Mouse (Mus musculus) heart, embryonic 10.5 days (tissue): ENCODE measurements around the gene Tbc1d4. TPM values are rescaled to one million over a fixed set of nuclear protein-coding genes. Genes with fewer than 3 reads are reported as not detected.

Experiments
- DNase-seq: peaks from one replicate; pipeline ENCODE4 v3.0.0-alpha.2; 2017; ENCODE audit warnings: low spot score
- H3K27ac ChIP-seq: fragments of 300-500 bp; sonication (generic); 2 replicates; pipeline ENCODE4 v1.5.1; 2016; ENCODE audit warnings: mild to moderate bottlenecking
- H3K27me3 ChIP-seq: fragments of 300-500 bp; sonication (generic); 2 replicates; pipeline ENCODE4 v1.6.1; 2016; ENCODE audit warnings: mild to moderate bottlenecking; ENCODE audit not compliant: poor library complexity, insufficient read depth, severe bottlenecking
- H3K36me3 ChIP-seq: fragments of 300-500 bp; sonication (generic); 2 replicates; pipeline ENCODE4 v1.6.1; 2016; ENCODE audit warnings: mild to moderate bottlenecking, moderate library complexity
- H3K4me1 ChIP-seq: fragments of 300-500 bp; sonication (generic); 2 replicates; pipeline ENCODE4 v1.6.1; 2016; ENCODE audit warnings: mild to moderate bottlenecking
- H3K4me3 ChIP-seq: fragments of 300-500 bp; sonication (generic); 2 replicates; pipeline ENCODE4 v1.5.1; 2016; ENCODE audit warnings: mild to moderate bottlenecking, moderate library complexity
- H3K9me3 ChIP-seq: fragments of 300-500 bp; sonication (generic); 2 replicates; pipeline ENCODE4 v1.6.1; 2016; ENCODE audit warnings: mild to moderate bottlenecking, moderate library complexity
- WGBS: fragments of 180-500 bp; shearing (Covaris S2); methylation state at CpG from one replicate; pipeline ENCODE4 v1.1.7; 2016; 5-methylcytosine and 5-hydroxymethylcytosine counted together
- polyA plus RNA-seq: library from polyadenylated mRNA; unstranded; fragments of >200 nt; fragmentation: Nextera tagmentation; extraction: Ambion mirVana; gene quantifications from 2 replicates; pipeline ENCODE4 v1.2.1, GENCODE M21; 2016

Tbc1d4 gene
- polyA plus RNA-seq, 1 experiment from 2014 or later: 13.7 TPM

DNA sequence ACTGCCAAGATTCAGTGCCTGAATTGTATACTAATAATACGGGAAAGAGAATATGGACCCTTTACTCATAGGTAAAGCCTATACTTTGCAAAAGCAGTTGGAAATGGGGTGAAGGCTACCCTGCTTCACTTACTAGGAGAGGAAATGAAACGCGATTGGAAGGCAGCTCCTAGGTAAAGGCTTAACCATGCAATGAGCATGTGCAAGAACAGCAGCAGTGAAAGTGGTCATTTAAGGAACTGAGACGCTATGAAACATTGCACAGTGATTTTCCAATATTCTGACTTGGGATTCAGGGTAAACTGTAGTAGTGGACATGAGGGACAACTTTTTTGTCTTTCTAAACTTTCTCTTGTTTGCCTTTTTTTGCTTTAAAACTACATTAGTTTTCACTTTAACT is 140.8 kb downstream of the Tbc1d4 start:
- no peak overlapping the region for H3K27ac ChIP-seq
- no peaks in the 10 kb centered on the region for H3K27me3 ChIP-seq
- H3K4me3 ChIP-seq: no peak overlapping the region
- 83% methylated on average over 4 of the region's 4 CpGs for WGBS
- 0 out of 2 replicates have a peak, but pooled peaks cover 3% of the 10 kb centered on the region for H3K36me3 ChIP-seq
- H3K4me1 ChIP-seq: no peaks in the 10 kb centered on the region
- no peak for DNase-seq
- no peaks in the 10 kb centered on the region for H3K9me3 ChIP-seq

DNA sequence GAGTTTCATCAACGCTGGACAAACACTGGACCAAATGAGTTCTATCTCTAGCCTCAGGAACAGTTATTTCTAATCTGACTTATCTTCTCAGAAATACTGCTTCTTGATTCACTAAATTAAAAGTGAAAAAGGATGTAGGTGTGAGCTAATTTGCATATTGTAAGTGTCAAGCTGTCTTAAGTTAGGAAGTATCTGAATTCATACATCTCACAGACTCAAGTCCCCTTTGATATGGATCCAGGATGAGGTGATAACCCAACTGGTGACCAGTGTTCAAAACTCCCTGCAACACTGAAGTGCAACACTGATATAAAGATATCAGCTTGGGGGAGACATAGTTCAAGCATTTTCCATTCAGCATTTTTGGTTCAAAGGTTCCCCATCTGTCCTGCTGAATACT is 141.5 kb downstream of the Tbc1d4 start:
- DNase-seq: no peak
- no peaks in the 10 kb centered on the region for H3K9me3 ChIP-seq
- 89% methylated on average over 1 of the region's 1 CpGs for WGBS
- H3K27me3 ChIP-seq: no peaks in the 10 kb centered on the region
- H3K4me3 ChIP-seq: no peak overlapping the region
- no peaks in the 10 kb centered on the region for H3K4me1 ChIP-seq
- H3K27ac ChIP-seq: no peak overlapping the region
- H3K36me3 ChIP-seq: peaks cover 6% of the 10 kb centered on the region; the same call in 1 of the 2 replicates

DNA sequence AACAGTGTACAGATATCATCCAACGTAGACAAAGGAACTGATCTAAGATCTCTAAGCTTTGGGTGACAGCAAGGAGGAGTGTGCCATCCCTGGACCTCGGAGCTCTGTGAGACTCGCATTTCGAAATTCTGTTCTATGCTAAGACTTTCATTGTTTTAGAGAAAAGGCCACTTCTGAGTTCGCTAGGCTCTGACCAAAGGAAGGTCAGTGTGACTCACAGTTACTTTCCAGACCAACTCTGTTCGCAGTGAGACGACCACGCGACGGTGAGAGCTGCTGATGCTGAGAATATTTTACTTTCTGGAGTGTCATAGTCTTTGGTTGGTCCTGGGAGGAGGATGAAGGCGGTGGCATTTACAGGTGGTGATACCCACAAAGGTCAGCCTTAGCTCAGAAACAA is 142.5 kb downstream of the Tbc1d4 start:
- no peaks in the 10 kb centered on the region for H3K4me1 ChIP-seq
- 90% methylated on average over 11 of the region's 11 CpGs for WGBS
- peaks cover 6% of the 10 kb centered on the region; the same call in 1 of the 2 replicates for H3K36me3 ChIP-seq
- no peaks in the 10 kb centered on the region for H3K9me3 ChIP-seq
- DNase-seq: no peak
- no peak overlapping the region for H3K4me3 ChIP-seq
- no peaks in the 10 kb centered on the region for H3K27me3 ChIP-seq
- no peak overlapping the region for H3K27ac ChIP-seq

DNA sequence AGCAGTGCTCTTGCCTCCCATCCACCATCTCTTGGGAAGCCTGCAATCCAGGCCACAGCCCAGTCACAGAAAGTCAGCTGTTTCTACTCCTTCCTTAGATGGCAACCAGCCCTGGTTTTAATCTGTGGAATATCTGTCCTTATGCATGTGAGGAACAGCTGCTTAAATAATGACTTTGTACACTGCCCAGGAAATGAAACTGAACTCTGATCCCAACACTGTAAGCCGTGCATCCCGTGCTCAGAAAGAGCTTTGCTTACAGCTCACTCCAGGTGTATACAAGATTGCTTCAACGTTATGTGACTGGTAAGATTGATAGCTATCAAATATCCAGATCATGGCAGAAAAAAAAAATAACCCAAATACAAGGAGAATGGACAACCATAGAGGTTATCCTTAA is 143.1 kb downstream of the Tbc1d4 start:
- no peaks in the 10 kb centered on the region for H3K9me3 ChIP-seq
- WGBS: 91% methylated on average over 3 of the region's 3 CpGs
- H3K4me3 ChIP-seq: no peak overlapping the region
- no peak for DNase-seq
- H3K27me3 ChIP-seq: no peaks in the 10 kb centered on the region
- H3K36me3 ChIP-seq: peaks cover 6% of the 10 kb centered on the region; the same call in 1 of the 2 replicates
- no peak overlapping the region for H3K27ac ChIP-seq
- no peaks in the 10 kb centered on the region for H3K4me1 ChIP-seq

DNA sequence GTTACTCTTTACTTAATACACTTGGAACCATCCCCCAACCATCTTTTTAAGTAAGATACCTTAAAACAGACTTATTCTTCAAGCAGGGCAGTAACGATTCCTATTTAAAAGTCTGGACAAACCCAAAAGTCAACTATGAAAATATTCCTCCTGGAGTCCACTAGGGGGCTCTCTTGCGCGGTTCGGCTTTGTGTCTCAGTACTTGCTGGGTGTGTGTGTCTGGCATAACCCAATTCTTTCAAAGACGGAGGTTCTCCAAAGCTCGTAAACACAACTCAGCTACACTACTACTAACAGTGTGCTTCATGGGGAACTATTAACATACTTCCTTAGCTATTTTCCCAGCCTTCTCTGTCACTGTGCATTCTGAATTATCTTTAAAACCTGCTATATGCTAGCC is 148.2 kb downstream of the Tbc1d4 start:
- DNase-seq: no peak
- no peak overlapping the region for H3K4me3 ChIP-seq
- no peaks in the 10 kb centered on the region for H3K27me3 ChIP-seq
- H3K4me1 ChIP-seq: peaks cover 2% of the 10 kb centered on the region; the same call in 1 of the 2 replicates
- H3K9me3 ChIP-seq: no peaks in the 10 kb centered on the region
- 30% methylated on average over 6 of the region's 6 CpGs for WGBS
- no peak overlapping the region for H3K27ac ChIP-seq
- peaks cover 9% of the 10 kb centered on the region; the same call in 1 of the 2 replicates for H3K36me3 ChIP-seq

DNA sequence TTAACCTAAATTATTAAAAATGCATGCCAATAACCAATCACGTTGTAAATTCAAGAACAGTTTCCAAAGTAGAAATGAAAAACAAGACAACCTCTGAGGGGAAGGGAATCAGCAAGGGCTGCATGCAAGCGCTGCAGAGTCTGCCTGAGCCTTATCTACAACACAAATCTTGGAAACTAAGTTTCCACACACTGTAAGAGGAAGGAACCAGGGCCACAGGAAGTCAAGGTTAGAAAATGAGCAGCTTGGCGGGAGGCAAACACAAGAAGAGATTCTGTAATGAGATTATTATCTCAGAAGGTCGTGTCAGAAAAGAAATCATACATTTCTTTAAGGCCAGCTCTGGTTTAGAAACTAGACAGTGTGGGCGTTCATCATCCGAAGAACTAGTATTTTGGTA is 156.1 kb downstream of the Tbc1d4 start:
- no peak for DNase-seq
- peaks cover 6% of the 10 kb centered on the region; the same call in 1 of the 2 replicates for H3K36me3 ChIP-seq
- no peaks in the 10 kb centered on the region for H3K27me3 ChIP-seq
- H3K27ac ChIP-seq: no peak overlapping the region
- H3K9me3 ChIP-seq: no peaks in the 10 kb centered on the region
- 63% methylated on average over 6 of the region's 6 CpGs for WGBS
- H3K4me3 ChIP-seq: no peak overlapping the region
- peaks cover 10% of the 10 kb centered on the region for H3K4me1 ChIP-seq

DNA sequence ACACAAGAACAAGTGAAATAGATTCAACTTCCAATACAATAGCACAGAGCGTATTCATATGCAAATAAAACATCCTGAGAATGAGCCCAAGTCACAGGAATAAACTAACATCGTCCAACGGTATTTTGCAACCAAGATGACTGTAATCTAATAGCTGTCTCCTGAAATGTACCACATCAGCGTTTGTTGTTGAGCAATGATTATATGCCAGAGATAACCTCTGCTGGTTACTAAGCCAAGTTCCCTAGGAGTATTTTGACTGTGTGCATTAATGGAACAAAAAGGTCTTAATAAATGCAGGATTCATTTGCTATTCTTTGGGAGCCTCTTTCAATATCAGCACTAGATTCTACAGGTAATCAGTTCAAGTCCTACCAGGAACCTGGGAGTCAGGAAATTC is 161.1 kb downstream of the Tbc1d4 start:
- no peak overlapping the region for H3K4me3 ChIP-seq
- H3K4me1 ChIP-seq: peaks cover 8% of the 10 kb centered on the region; the same call in 1 of the 2 replicates
- DNase-seq: no peak
- peaks cover 20% of the 10 kb centered on the region; the same call in 1 of the 2 replicates for H3K36me3 ChIP-seq
- no peaks in the 10 kb centered on the region for H3K27me3 ChIP-seq
- no peaks in the 10 kb centered on the region for H3K9me3 ChIP-seq
- WGBS: 86% methylated on average over 4 of the region's 4 CpGs
- H3K27ac ChIP-seq: no peak overlapping the region

DNA sequence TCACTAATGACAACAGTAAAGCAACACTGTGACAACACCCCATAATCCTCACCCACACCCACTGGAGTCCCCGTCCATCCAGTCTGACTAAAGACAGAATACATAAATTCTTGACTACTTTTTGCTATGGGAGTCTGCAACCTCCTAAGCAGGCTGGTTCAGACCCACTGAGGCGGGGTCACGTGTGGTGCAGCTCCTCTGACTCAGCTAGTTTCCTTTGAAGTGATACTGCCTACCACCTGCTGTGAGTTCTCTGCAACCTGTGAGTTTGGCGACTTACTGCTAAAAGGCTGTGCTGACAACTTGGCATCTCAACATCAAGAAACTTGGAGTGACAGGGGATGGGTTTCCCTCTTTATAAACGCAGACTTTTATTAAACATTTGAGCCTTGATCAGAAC is 163.8 kb downstream of the Tbc1d4 start:
- Histone ChIP-seq H3K4me1 (no peaks in the 10 kb centered on the region), H3K36me3 (peaks cover 16% of the 10 kb centered on the region; the same call in 1 of the 2 replicates), H3K9me3 (no peaks in the 10 kb centered on the region), H3K4me3 (no peak overlapping the region), H3K27ac (no peak overlapping the region), H3K27me3 (no peaks in the 10 kb centered on the region)
- 50% methylated on average over 5 of the region's 5 CpGs for WGBS
- no peak for DNase-seq

DNA sequence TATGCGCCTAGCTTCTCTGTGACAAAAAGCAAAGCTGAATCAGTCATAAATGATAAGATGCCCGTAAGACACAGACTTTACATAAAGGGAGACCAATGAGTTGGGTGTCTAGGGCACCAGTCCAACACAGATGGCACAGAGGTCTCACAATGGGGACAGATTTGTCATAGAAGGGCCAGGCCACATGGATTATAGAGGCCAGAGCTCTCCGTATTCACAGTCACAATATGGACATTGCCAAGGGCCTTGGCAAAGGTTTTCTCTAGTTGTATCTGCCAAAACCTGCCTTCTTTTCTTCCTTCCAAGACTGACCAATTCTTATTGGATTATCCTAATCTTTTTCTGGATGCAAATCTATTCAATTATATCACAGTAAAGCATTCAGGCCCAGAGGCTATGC is 171.1 kb downstream of the Tbc1d4 start:
- Histone ChIP-seq H3K27ac (no peak overlapping the region), H3K27me3 (no peaks in the 10 kb centered on the region), H3K4me1 (no peaks in the 10 kb centered on the region), H3K9me3 (no peaks in the 10 kb centered on the region), H3K4me3 (no peak overlapping the region), H3K36me3 (peaks cover 4% of the 10 kb centered on the region; the same call in 1 of the 2 replicates)
- DNase-seq: no peak
- WGBS: 89% methylated on average over 3 of the region's 3 CpGs

DNA sequence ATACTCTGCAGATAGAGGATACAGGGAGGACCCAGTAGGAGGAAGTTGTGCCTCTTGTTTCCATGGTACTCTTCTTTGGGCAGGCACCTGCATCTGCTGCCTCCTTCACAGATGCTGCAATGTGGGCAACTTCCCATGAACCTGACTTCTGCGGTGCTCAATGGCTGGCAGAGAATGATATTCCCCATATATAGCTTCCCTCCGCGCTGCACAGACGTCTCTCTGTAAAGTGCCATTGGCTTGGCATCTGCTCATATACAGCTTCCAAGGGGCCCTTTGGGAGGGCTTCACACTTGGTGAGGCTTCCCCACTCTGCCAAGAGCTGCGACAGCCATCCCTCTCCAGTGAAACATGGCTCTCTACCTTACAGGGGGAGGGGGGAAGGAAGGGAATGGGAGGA is 178.5 kb downstream of the Tbc1d4 start:
- H3K27me3 ChIP-seq: no peaks in the 10 kb centered on the region
- H3K9me3 ChIP-seq: no peaks in the 10 kb centered on the region
- no peaks in the 10 kb centered on the region for H3K4me1 ChIP-seq
- DNase-seq: no peak
- H3K36me3 ChIP-seq: no peaks in the 10 kb centered on the region
- H3K4me3 ChIP-seq: no peak overlapping the region
- H3K27ac ChIP-seq: no peak overlapping the region
- WGBS: 84% methylated on average over 5 of the region's 5 CpGs

DNA sequence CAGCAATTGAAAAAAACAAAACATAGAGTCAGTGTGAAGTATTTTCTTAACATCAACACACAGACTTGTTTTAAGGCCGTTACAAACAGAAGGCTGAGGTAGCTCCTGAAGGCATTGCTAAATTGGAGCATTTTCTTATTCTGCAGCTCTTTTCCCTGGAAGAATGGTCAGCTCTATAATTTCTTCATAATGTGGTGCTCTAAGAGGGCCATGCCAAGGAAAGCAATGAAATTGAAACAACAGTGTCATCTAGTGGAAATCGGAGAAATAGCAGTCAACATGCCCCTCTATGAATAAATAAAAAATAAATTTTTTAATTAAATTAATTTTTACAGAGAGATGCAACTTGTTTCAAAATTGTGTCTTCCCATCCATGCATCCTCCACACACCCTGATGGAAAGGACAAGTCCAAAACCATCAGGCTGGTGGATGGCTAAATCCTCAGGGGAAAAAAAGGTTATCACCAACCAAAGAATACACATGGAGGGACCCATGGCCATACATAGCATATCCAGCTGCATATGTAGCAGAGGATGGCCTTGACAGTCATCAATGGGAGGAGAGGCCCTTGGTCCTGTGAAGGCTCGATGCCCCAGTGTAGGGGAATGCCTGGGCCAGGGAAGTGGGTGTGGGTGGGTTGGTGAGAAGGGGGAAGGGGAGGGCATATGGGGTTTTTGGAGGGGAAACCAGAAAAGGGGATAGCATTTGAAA is 180.0 kb downstream of the Tbc1d4 start:
- no peak for DNase-seq
- no peak overlapping the region for H3K27ac ChIP-seq
- no peaks in the 10 kb centered on the region for H3K9me3 ChIP-seq
- no peaks in the 10 kb centered on the region for H3K27me3 ChIP-seq
- H3K4me3 ChIP-seq: no peak overlapping the region
- no peaks in the 10 kb centered on the region for H3K4me1 ChIP-seq
- no peaks in the 10 kb centered on the region for H3K36me3 ChIP-seq
- WGBS: 39% methylated on average over 3 of the region's 3 CpGs

DNA sequence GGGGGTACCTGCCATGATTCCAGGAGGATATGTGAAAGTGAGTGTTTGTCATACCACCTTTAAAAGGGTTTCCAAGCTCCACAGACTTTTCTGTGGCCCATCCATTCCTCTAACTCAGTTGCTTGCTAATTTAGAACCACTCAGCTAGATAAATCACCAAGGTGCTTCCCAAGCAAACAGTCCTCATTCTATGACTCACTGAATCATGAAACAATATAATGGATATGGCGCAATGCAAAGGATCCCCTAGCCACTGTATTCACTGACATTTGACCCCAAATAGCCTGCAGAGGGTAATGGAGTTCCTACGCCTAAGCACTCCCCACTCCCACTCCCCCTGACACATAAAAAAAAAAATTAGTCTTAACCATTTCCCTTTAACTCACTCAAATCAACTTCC is 191.3 kb downstream of the Tbc1d4 start:
- H3K4me1 ChIP-seq: no peaks in the 10 kb centered on the region
- WGBS: 81% methylated on average over 2 of the region's 2 CpGs
- H3K4me3 ChIP-seq: no peak overlapping the region
- no peak for DNase-seq
- no peak overlapping the region for H3K27ac ChIP-seq
- no peaks in the 10 kb centered on the region for H3K36me3 ChIP-seq
- H3K9me3 ChIP-seq: no peaks in the 10 kb centered on the region
- no peaks in the 10 kb centered on the region for H3K27me3 ChIP-seq
